Mouse (Mus musculus) heart, embryonic 10.5 days (tissue): ENCODE results near the gene Wwc1. TPM values are rescaled to one million over a fixed set of nuclear protein-coding genes. Genes with fewer than 3 reads are reported as not detected.

Experiments
- DNase-seq: peaks from one replicate; pipeline ENCODE4 v3.0.0-alpha.2; 2017; ENCODE audit warnings: low spot score
- H3K27ac ChIP-seq: fragments of 300-500 bp; sonication (generic); 2 replicates; pipeline ENCODE4 v1.5.1; 2016; ENCODE audit warnings: mild to moderate bottlenecking
- H3K27me3 ChIP-seq: fragments of 300-500 bp; sonication (generic); 2 replicates; pipeline ENCODE4 v1.6.1; 2016; ENCODE audit warnings: mild to moderate bottlenecking; ENCODE audit not compliant: poor library complexity, insufficient read depth, severe bottlenecking
- H3K36me3 ChIP-seq: fragments of 300-500 bp; sonication (generic); 2 replicates; pipeline ENCODE4 v1.6.1; 2016; ENCODE audit warnings: mild to moderate bottlenecking, moderate library complexity
- H3K4me1 ChIP-seq: fragments of 300-500 bp; sonication (generic); 2 replicates; pipeline ENCODE4 v1.6.1; 2016; ENCODE audit warnings: mild to moderate bottlenecking
- H3K4me3 ChIP-seq: fragments of 300-500 bp; sonication (generic); 2 replicates; pipeline ENCODE4 v1.5.1; 2016; ENCODE audit warnings: mild to moderate bottlenecking, moderate library complexity
- H3K9me3 ChIP-seq: fragments of 300-500 bp; sonication (generic); 2 replicates; pipeline ENCODE4 v1.6.1; 2016; ENCODE audit warnings: mild to moderate bottlenecking, moderate library complexity
- WGBS: fragments of 180-500 bp; shearing (Covaris S2); methylation state at CpG from one replicate; pipeline ENCODE4 v1.1.7; 2016; 5-methylcytosine and 5-hydroxymethylcytosine counted together
- polyA plus RNA-seq: library from polyadenylated mRNA; unstranded; fragments of >200 nt; fragmentation: Nextera tagmentation; extraction: Ambion mirVana; gene quantifications from 2 replicates; pipeline ENCODE4 v1.2.1, GENCODE M21; 2016

Wwc1 gene
- 3.0 and 3.9 TPM in 2 replicates for polyA plus RNA-seq

GRCm38 (mm10) chr11:35980411-35980917 is at the start of gene Wwc1:
Gene Wwc1, minus strand, starts transcription at chr11:35980527.
- Histone ChIP-seq H3K4me1 (peaks cover 30% of the 10 kb centered on the region), H3K27me3 (peaks cover 63% of the 10 kb centered on the region), H3K27ac (peak within 1 kb of the TSS; percentile 85), H3K9me3 (no peaks in the 10 kb centered on the region), H3K4me3 (peak within 1 kb of the TSS; percentile 84), H3K36me3 (no peaks in the 10 kb centered on the region)
- 5% methylated on average over 47 of the region's 47 CpGs for WGBS
- no peak for DNase-seq

DNA sequence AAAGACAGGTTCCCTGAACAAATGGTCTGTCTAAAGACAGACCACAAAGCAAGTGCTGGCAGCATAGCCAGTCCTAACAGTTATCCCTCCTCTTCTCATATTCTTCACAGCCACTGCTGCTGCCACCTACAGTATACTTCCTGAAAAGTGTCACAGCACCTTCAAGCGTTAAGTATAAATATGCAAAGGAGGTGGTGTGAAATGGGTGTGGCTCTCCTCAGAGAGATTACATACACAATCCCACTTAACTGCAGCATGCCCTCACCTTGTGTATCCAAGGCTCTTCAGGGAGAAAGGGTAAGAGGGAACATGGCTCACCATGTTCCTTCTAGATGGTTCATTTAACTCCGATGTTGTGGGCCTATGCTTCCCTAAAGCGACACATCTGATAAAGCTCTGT is 39.7 kb upstream of the Wwc1 start:
- Histone ChIP-seq H3K4me3 (no peak overlapping the region), H3K27me3 (peaks cover 4% of the 10 kb centered on the region; the same call in 1 of the 2 replicates), H3K27ac (no peak overlapping the region), H3K9me3 (no peaks in the 10 kb centered on the region), H3K4me1 (no peaks in the 10 kb centered on the region), H3K36me3 (0 out of 2 replicates have a peak, but pooled peaks cover 7% of the 10 kb centered on the region)
- no peak for DNase-seq
- WGBS: 47% methylated on average over 3 of the region's 3 CpGs

DNA sequence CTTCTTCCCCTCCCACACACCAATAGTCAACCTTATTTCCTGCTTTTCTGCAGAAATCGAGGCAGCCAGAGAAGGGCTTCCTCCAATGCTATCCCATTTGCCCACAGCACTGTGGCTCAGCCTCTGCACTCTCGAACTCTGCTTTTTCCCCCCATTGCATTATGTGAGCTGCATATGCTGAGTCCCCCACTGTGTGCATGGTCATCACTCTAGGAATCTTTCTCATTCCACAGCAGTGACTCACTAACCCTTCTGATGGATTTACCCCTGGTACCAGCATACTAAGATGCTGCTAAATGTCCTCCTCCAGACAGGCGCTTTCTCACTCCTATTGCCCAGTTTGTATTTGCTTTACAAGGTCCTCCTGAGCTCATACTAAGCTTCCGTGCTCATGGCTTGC is 32.9 kb upstream of the Wwc1 start:
- H3K9me3 ChIP-seq: no peaks in the 10 kb centered on the region
- 0 out of 2 replicates have a peak, but pooled peaks cover 4% of the 10 kb centered on the region for H3K27me3 ChIP-seq
- no peaks in the 10 kb centered on the region for H3K4me1 ChIP-seq
- WGBS: 65% methylated on average over 4 of the region's 4 CpGs
- H3K36me3 ChIP-seq: no peaks in the 10 kb centered on the region
- no peak overlapping the region for H3K27ac ChIP-seq
- no peak overlapping the region for H3K4me3 ChIP-seq
- no peak for DNase-seq

GRCm38 (mm10) chr11:36009281-36010208 is 29.2 kb upstream of the Wwc1 start:
- Histone ChIP-seq H3K27ac (no peak overlapping the region), H3K4me3 (no peak overlapping the region), H3K9me3 (no peaks in the 10 kb centered on the region), H3K4me1 (no peaks in the 10 kb centered on the region), H3K36me3 (no peaks in the 10 kb centered on the region), H3K27me3 (0 out of 2 replicates have a peak, but pooled peaks cover 4% of the 10 kb centered on the region)
- no peak for DNase-seq
- WGBS: 81% methylated on average over 11 of the region's 11 CpGs

GRCm38 (mm10) chr11:36002900-36003299 is 22.6 kb upstream of the Wwc1 start:
- no peak overlapping the region for H3K4me3 ChIP-seq
- no peaks in the 10 kb centered on the region for H3K36me3 ChIP-seq
- H3K27me3 ChIP-seq: peaks cover 16% of the 10 kb centered on the region; the same call in 1 of the 2 replicates
- H3K9me3 ChIP-seq: no peaks in the 10 kb centered on the region
- peaks cover 22% of the 10 kb centered on the region for H3K4me1 ChIP-seq
- H3K27ac ChIP-seq: no peak overlapping the region
- WGBS: 53% methylated on average over 4 of the region's 4 CpGs
- no peak for DNase-seq

DNA sequence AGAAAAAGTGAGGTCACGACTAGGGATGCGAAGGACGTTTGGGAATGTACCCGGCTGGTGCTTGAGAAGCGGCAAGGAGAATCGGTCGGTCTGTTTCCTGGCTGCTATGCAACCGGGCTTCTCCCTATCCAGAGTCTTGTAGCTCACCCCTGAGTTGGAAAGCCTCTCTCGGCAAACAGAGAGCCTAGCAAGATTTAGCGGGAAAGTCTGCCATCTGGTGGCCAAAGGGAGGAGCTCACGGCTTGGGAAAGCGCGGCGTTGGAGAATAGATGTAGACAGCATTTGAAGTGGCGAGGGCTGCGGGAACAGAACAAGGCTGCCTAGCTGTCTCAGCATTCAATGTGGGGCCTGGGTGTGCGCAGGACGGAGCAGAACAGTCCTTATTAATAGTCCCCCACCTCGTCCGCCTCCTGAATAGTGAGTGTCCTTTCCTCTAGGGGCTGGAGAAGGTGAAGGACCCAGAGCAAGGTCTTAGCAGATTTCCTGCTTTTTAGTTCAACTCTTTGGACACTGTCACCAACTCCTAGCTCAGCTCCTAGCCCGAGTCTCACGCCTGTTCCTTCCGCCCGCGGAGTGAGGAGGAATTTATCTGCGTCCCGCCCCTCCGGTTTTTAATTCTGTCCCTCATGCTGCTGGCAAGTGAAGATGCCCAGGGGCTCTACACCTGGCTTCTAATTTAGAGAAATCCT is 21.1 kb upstream of the Wwc1 start:
- Histone ChIP-seq H3K36me3 (no peaks in the 10 kb centered on the region), H3K27ac (no peak overlapping the region), H3K4me1 (peaks cover 22% of the 10 kb centered on the region), H3K27me3 (peaks cover 16% of the 10 kb centered on the region; the same call in 1 of the 2 replicates), H3K4me3 (peak overlapping the region; percentile 49), H3K9me3 (no peaks in the 10 kb centered on the region)
- WGBS: 5% methylated on average over 28 of the region's 28 CpGs
- peak; percentile 96 for DNase-seq

DNA sequence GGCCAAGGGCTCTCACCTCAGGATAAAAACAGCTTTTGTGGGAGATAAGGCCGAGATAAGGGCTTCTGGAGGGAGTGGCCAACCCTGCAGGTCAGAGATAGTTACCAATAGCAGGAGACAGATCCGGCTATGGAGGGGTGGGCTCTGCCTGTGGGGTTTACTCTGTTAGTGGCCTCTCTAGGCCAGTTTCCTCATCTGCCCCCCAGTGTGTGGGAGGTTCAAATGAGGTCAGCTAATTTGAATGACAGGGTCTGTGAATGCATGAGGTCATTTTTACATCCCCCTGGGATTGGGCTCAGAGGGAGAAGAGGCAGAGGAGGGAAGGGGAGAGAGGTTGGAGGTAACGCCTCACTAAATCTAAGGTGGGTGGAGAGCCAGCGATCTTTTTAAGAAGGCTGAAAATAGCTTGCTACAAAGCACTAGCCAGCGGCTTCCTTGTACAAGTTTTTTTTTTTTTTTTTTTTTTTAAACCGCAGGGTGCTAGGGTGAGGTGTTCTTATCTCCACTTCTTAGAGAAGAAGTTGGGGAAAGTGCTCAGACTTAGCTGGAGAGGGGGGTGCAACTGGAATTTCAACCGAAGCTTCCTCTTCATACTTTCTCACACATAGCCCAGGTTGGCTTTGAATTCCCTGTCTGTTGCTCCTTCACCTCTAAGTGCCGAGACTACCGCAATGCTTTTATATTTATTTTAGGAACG is 20.4 kb upstream of the Wwc1 start:
- Histone ChIP-seq H3K36me3 (no peaks in the 10 kb centered on the region), H3K4me3 (peak overlapping the region; percentile 49), H3K27ac (no peak overlapping the region), H3K9me3 (no peaks in the 10 kb centered on the region), H3K27me3 (peaks cover 16% of the 10 kb centered on the region; the same call in 1 of the 2 replicates), H3K4me1 (peaks cover 22% of the 10 kb centered on the region)
- WGBS: 2% methylated on average over 10 of the region's 10 CpGs
- DNase-seq: no peak

- WGBS: 15% methylated on average over 4 of the region's 4 CpGs
- Histone ChIP-seq H3K27ac (no peak overlapping the region), H3K9me3 (no peaks in the 10 kb centered on the region), H3K4me3 (no peak overlapping the region), H3K4me1 (peaks cover 22% of the 10 kb centered on the region), H3K27me3 (peaks cover 16% of the 10 kb centered on the region; the same call in 1 of the 2 replicates), H3K36me3 (no peaks in the 10 kb centered on the region)
- no peak for DNase-seq
Observed at GRCm38 (mm10) chr11:36000038-36000437, 19.7 kb upstream of the Wwc1 start.

- 72% methylated on average over 12 of the region's 12 CpGs for WGBS
- no peak for DNase-seq
- no peak overlapping the region for H3K27ac ChIP-seq
- H3K27me3 ChIP-seq: peaks cover 10% of the 10 kb centered on the region; the same call in 1 of the 2 replicates
- H3K4me3 ChIP-seq: no peak overlapping the region
- H3K4me1 ChIP-seq: peaks cover 22% of the 10 kb centered on the region
- H3K9me3 ChIP-seq: no peaks in the 10 kb centered on the region
- H3K36me3 ChIP-seq: no peaks in the 10 kb centered on the region
Observed at GRCm38 (mm10) chr11:35998048-35998447, 17.7 kb upstream of the Wwc1 start.

GRCm38 (mm10) chr11:35995310-35995709 is 15.0 kb upstream of the Wwc1 start:
- peaks cover 8% of the 10 kb centered on the region; the same call in 1 of the 2 replicates for H3K4me1 ChIP-seq
- H3K36me3 ChIP-seq: no peaks in the 10 kb centered on the region
- no peaks in the 10 kb centered on the region for H3K27me3 ChIP-seq
- no peak for DNase-seq
- no peak overlapping the region for H3K4me3 ChIP-seq
- H3K27ac ChIP-seq: no peak overlapping the region
- H3K9me3 ChIP-seq: no peaks in the 10 kb centered on the region

DNA sequence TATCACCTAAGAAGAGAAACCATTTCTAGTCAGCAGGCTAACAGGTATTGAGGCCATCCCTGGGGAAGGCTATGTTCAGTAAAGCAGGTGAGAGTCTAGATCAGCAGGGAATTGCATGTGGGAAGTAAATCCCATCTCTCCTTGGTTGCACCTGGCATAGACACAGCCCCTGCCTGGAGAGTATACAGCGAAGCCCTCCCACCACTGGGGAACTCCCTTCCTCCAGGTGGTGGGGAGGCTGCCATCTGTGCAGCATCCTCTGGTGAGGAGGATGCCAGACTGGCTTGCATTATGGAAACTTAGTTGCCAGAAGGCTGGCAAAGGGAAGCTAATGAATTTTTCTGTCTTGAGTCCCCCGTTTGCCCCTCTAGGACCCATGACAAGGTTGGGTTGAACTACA is 11.5 kb upstream of the Wwc1 start:
- 73% methylated on average over 2 of the region's 2 CpGs for WGBS
- H3K4me1 ChIP-seq: no peaks in the 10 kb centered on the region
- H3K36me3 ChIP-seq: no peaks in the 10 kb centered on the region
- H3K4me3 ChIP-seq: no peak overlapping the region
- no peak for DNase-seq
- no peak overlapping the region for H3K27ac ChIP-seq
- no peaks in the 10 kb centered on the region for H3K9me3 ChIP-seq
- 0 out of 2 replicates have a peak, but pooled peaks cover 2% of the 10 kb centered on the region for H3K27me3 ChIP-seq

- H3K4me3 ChIP-seq: no peak overlapping the region
- H3K9me3 ChIP-seq: no peaks in the 10 kb centered on the region
- H3K36me3 ChIP-seq: no peaks in the 10 kb centered on the region
- H3K4me1 ChIP-seq: peaks cover 14% of the 10 kb centered on the region
- H3K27ac ChIP-seq: no peak overlapping the region
- 69% methylated on average over 4 of the region's 4 CpGs for WGBS
- peaks cover 10% of the 10 kb centered on the region; the same call in 1 of the 2 replicates for H3K27me3 ChIP-seq
- no peak for DNase-seq
Observed at GRCm38 (mm10) chr11:35989967-35990366, 9.6 kb upstream of the Wwc1 start.
